Mouse (Mus musculus): ENCODE measurements around the gene Lcn11.

Gene Lcn11

GRCm38 (mm10) chr2:25824751-25825150, 47.9 kb downstream of the Lcn11 start:
- no peak for DNase-seq (ENCODE audit: low spot score in 2 of 2)

- DNase-seq (ENCODE audit: low spot score in 2 of 2): no peak
These were observed 51.6 kb downstream of the Lcn11 start for GRCm38 (mm10) chr2:25828344-25828947.

Data from cerebellum, postnatal 4 days (tissue).